Mouse (Mus musculus) gastrocnemius, postnatal 4 days (tissue): ENCODE measurements at regions not wholly inside any gene's neighbourhood (a gene's known extent, or its start where the extent isn't known, plus 50 kb on each side); places are given as distances from the start of the nearest gene placed in this dataset.

ENCODE experiments used
- DNase-seq, 2 experiments: peaks; one replicate each; pipeline ENCODE4 v3.0.0; 2021 to 2022; ENCODE audit warnings: low spot score in 2 of 2, mixed read lengths in 2 of 2

DNA sequence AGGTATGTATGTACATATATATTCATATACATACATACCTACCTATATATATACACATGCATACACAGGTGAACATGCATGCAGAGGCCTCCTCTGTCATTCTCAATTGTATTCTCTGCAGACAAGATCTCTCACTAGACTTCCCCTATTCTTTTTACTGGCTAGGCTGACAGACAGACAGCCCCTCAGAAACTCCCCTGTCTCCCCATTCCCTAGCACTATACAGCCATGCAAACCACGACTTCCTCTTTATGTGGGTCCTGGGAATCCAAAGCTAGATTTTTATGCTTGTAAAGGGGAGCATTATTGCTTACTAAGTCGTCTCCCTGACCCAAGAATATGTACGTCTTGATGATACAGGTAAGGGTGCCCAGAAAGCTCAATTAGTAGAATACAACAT lies 86.9 kb downstream of the Fam124b start:
- DNase-seq = no peak

DNA sequence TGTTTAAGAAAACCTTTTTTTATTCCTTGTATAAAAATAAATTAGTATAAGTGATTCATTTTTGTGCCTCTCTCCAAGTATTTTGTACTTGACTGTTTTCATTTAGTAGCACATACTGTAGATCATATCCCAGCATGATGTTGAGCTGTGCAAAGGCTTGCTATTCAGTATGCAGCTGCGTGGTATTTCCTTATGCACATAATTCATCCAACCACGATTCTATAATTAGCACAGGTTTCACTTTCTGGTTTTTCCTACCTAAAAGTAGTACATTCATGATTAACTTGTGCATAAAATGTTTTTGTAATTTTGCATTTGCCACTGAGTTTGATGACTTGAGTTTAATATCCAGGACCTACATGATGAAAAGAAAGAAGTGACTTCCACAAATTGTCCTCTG lies 94.3 kb downstream of the Fam124b start:
- no peak for DNase-seq

GRCm38 (mm10) chr1:80115913-80116312 lies 102.4 kb downstream of the Fam124b start:
- DNase-seq = no peak

- DNase-seq = no peak
These were observed 110.4 kb downstream of the Fam124b start for GRCm38 (mm10) chr1:80107747-80108476.

GRCm38 (mm10) chr1:80106269-80106668 lies 112.0 kb downstream of the Fam124b start:
- no peak for DNase-seq

GRCm38 (mm10) chr1:80098266-80098665 lies 120.0 kb downstream of the Fam124b start:
- DNase-seq = no peak

DNA sequence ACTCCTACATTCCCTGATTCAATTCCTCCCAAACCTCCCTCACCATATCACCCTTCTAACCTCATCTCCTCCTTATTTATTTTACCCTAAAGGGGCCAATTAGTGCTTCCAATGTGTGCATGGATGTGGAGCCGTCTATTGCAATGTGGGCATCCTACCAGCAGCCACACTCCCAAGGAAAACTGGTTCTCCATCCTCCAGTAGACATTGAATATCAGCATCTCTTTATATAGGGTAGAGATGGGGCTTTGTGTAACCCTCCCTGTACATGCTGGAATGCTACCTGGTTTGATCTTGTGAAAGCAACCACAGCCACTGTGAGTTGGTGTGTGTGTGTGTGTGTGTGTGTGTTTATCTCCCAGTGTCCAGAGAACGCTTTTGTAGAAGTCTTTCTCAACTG lies 126.5 kb downstream of the Fam124b start:
- DNase-seq = no peak

DNA sequence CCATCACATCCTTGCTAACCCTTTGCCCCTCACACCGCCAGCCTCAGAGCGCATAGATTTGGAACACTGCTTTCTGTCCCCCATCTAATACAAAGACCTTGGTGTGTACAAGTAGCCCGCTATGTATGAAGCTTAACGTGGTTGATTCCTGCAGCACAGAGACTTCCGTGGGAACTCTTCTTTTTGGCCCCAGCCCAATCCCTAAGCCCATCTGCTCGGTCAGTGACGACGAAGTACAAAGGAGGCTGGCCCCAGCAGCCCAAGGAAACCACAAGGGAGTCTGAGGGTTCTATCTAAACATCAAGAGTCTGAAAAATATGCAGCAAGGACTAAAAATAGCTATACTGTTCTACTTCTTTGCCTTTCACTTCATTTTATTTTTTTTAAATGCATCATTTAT lies 126.9 kb downstream of the Fam124b start:
- peak in 1 of 2 experiments; percentile 14 for DNase-seq

GRCm38 (mm10) chr1:80088651-80089050 lies 129.6 kb downstream of the Fam124b start:
- no peak for DNase-seq

DNA sequence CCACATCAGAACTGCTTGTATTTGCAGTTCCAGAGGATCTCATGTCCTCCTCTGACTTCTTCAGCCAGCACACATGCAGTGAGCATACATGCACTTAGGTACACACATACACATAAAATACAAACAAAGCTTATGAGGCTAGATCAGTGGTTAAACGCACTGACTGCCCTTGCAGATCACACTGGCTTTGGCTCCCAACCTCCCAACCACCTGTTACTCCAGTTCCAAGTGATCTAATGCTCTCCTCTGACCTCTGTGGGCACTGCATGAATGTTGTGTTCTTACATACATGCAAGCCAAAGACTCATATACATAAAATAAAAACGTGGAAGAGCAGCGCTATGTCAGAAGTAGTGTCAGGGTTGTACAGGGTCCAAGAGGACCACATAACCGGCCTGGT lies 141.9 kb downstream of the Fam124b start:
- no peak for DNase-seq

GRCm38 (mm10) chr1:80074376-80074775 lies 143.9 kb downstream of the Fam124b start:
- DNase-seq = no peak

DNA sequence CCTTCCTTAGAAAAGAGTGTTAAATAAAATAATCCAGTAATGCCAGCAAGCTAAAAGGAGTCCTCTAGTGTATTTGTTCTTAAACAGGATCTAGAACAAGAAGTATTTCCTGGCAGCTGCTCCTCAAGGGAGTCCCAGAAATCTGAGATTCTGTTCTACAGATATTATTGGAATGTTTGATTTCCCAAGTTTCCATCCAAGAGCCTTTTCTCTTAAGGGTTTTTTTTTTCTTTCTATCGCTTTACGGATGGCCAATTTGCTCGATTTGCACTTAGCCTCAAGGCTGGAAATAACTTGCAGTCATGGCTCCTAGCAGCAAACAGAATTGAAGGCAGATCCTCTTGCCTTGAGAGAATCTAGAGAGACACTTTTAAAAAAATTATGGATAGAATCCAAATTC lies 144.3 kb downstream of the Fam124b start:
- DNase-seq = no peak

DNA sequence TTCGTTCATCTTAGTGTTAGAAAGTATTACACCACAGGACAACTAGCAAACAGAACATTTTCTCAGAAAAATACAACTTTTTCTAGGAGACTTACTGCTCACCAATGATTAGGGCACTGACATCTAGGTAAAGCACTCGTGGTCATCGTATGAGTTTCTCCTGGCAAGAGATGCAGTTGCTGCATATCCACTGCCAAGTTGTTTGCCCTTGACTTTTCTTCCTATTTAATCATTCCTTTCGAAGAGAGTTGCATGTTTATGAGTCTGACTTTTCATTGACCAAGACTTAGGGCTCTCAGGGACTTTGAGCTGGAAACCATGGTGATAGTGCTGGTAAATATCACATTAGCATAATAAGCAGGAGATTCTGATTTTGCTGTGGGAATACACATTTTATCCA lies 149.1 kb downstream of the Fam124b start:
- no peak for DNase-seq

GRCm38 (mm10) chr1:80062121-80062520 lies 156.2 kb downstream of the Fam124b start:
- no peak for DNase-seq

- DNase-seq = no peak
These were observed 156.6 kb downstream of the Fam124b start for GRCm38 (mm10) chr1:80061632-80062031.

- no peak for DNase-seq
These were observed 173.1 kb downstream of the Fam124b start for GRCm38 (mm10) chr1:80045141-80045540.

DNA sequence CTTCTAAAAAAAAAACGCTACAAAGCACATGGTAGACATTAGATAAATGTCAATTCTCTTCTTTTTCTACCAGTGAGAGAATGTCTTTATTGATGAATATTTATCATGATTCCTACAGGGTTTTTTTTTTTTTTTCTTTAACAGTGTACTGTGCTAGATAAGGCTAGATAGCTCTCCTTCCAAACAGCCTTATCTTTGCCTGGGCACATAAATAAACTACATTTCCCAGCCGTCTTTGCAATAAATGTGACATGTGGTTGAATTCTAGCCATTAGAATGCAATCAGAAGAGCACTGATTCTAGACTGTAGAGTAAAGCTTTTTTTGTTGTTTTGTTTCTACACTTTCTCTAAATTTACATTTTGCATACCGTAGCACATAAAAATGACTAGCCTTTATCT lies 177.9 kb downstream of the Fam124b start:
- DNase-seq = no peak

GRCm38 (mm10) chr1:80039891-80040290 lies 178.4 kb downstream of the Fam124b start:
- no peak for DNase-seq

DNA sequence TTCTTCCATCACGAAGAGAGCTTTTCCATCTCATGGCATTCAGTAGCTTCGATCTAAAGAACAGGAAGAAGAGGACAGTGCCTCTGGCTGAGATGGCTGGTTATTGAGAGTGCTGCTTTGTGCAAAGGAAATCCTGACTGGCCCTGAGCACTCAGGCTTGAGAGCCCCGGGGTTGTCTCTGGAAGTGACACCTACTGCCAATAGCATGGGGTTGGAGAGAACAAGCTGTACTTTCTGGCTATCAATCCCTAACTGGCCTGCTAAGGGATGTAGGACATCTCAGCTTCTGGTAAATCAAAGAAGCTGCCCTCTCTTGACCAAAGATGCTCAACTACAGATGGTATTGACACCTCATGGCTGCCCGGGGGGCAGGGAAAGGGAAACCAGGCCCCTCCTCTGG lies 178.2 kb upstream of the Serpine2 start:
- DNase-seq = no peak

GRCm38 (mm10) chr1:80038059-80038458 lies 177.1 kb upstream of the Serpine2 start:
- DNase-seq = no peak

- DNase-seq = no peak
These were observed 175.5 kb upstream of the Serpine2 start for GRCm38 (mm10) chr1:80036436-80036835.

GRCm38 (mm10) chr1:80033522-80033921 lies 172.5 kb upstream of the Serpine2 start:
- no peak for DNase-seq

- DNase-seq = no peak
These were observed 172.1 kb upstream of the Serpine2 start for GRCm38 (mm10) chr1:80033121-80033520.

- DNase-seq = no peak
These were observed 171.5 kb upstream of the Serpine2 start for GRCm38 (mm10) chr1:80032464-80032863.
